Mouse (Mus musculus) natural killer cell, adult 2 months (primary cell): Measurements from ENCODE around the gene Dlg1.
"Not testable (repeated sequence)": the region's sequence is repeated elsewhere in the genome, so short reads cannot be mapped to it uniquely, and the experiment has no call there.

Experiments used
- DNase-seq, 2 experiments: peaks; one replicate each; pipeline ENCODE4 v3.0.0; 2022; ENCODE audit warnings: low spot score in 2 of 2

The Dlg1 gene

DNA sequence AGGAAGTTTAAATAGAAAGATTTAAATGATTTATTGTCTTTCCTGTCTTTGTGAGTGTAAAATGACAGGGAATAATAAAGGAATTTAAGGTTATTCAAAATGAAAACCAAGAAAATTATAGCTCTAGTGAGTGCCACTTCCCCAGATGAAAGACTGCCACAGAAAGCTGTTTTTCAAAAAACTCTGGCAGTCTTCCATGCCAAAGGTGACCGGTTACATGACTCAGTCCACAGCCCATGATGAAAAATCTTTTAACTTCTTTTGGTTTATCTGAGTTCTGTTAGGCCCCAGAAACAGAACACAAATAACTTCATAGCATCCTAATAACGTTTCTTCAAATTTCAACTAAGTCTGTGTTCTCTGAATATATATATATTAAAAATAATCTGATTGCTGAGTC is 7.7 kb upstream of the Dlg1 start:
- DNase-seq, result no peak

DNA sequence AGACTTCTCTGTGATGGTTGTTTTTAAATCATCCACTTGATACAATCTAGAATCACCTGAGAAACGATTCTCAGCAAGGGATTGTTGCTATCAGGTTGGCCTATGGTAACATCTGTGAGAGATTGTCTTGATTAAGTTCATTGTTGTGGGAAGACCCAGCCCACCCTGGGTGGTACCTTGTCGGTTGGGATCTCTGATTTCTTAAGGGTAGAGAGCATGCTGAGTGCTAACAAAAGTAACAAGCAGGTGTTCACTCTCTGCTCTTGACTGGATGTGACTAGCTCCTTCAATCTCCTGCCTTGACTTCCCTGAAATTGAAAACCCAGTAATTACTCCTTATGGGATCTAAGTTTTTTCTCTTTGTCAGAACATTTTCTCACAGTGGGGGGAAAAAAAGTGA is 5.7 kb upstream of the Dlg1 start:
- no peak for DNase-seq

DNA sequence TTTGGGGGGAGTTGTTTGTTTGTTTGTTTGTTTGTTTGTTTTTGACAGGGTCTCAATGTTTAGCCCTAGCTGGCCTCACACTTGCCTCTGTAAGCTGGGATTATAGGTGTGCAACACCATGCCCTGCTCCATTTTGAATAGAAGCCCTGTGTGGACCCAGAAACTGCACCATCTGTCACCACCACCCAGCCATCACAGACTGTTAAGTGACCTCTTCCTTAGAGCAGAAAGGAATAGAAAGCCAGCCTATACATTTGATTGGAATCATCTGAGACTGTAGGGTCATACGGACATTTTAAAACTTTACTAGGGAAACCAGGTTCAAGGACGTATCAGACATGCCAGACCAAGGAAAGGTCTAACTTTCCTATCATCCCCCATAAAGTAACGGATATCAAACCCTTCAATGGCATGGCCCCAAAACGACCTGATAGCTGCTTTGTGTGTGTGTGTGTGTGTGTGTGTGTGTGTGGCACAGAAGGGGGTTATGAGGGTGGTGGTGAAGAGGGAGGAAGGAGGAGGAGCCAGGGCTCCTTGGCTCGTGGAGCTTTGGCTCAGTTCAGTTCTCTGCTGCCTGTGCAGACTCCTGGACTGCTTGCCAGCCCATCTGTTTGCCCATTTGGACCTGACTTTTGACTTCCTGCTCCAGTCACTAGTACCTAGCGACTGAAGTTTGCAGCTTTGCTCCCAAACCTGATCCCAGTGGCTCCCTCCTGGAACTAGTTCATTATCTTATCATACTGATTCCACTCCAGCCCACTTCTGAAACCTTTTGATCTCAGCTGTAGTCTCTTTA is 4.5 kb upstream of the Dlg1 start:
- DNase-seq, result no peak

DNA sequence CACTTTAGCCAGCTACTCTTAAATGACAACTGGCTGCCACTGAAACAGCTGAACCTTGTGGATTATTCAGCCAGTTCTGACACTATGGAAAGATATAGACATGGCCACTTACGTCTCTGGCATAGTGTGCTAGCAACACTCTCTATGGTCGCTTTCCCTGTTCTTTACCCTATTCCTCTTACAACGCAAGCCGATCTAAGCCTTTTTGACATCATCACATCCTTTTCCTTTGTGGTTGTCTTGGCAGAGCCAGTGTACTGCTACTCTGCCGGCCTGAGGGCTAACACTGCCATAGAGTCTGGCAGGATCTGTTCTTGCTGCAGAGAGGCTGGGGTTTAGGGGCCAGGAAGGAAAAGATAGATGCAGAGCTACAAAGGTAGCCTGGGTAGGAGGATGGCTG is 3.8 kb upstream of the Dlg1 start:
- no peak for DNase-seq

DNA sequence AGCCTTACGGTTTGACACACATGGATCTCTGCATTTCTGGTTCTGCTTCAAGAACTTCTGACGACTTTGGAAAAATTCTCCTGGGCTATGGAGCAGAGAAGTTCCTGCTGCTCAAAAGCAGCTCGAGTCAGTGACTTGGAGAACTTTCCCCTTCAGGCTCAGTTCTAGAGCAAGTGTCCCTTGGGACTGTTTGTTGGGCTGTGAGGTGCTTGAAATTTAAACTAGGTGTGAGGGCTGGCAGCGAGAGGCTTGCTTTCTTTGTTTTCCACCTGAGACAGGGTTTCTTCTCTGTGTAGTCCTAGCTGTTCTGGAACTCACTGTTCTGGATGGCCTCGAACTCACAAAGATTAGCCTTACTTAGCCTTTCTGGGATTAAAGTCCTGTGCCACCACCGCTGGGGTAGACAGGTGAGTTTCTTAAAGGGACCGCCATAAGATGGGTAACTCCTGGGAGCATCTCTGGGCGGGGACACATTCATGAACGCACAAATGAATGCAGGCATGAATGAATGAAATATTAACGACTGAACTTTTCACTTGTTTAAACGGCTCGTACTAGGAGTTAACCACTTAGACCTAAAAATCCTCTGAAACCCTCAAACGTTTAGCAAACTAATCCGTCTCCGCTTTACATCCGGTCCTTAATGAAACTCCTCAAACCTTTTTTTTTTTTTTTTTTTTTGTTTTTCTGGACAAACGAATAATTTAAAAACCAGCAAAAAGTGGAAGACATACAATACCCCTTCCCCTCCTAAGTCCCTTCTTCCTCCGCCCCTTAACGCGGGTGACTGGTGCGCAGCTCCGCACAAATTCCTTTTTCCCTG is 476 bp upstream of the Dlg1 start:
- DNase-seq, result no peak

DNA sequence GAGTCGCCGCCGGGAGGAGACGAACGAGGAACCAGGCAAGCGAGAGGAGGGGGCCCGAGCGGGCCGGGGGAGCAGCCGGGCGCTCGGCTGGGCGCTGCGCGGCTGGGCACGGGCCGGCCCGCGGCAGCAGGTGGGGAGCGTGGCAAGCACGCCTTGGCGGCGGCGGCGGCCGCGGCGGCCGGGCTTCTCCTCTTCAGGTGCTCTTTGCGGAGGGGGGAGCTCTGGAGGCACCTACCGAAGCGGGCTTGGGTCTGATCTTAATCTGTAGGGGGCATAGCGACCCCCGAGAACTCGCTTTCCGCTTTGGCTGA is 999 bp downstream of the Dlg1 start:
- DNase-seq, result no peak

DNA sequence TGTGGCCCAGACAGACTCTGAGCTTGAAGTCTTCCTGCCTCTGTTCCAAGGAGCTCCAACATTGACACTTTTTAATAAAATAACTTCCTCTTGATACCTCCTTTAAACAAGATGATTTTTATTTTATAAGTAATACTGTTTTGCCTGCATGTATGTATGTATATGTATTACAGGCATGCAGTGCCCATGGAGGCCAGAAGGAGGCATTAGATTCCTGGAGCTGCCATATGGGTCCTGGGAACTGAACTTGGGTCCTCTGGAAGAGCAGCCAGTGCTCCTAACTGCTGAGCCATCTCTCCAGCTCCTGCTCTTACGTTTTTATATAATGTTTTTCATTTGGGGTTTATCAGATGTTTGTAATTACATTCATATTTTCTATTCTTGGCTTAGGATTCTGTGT is 9.0 kb downstream of the Dlg1 start:
- DNase-seq, result no peak

DNA sequence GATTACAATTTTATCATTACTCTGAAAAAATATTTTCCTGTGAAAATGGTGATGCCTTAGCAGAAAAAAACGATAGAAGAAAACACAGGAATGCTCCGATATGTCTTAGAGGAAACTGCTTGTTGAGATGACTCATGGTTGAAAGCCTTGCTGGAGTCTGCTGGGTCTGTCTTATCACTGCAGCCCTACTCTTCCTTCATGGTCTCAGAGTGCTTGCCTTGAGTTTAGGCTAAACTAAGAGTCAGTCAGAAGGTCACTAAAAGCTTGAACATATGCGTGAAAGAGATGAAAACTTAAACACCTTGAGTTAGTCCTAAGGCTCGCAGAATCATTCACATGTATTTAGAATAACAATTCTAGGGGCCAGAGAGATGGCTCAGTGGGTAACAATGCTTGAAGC is 14.2 kb downstream of the Dlg1 start:
- no peak for DNase-seq

DNA sequence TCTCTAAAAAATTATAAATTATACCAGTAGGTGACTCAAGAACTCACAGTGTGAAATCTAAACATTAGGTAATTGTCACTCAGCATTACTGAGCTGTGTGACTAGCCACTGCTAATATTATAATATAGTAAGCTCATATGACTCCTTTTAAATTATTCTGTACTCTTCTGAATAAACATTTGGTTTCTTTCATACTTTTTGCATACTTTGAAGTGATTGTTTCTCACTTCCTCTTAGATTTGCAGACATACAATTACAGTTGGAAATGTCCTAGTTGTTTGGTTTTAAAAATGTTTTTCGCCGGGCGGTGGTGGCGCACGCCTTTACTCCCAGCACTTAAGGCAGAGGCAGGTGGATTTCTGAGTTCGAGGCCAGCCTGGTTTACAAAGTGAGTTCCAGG is 19.0 kb downstream of the Dlg1 start:
- no peak for DNase-seq

DNA sequence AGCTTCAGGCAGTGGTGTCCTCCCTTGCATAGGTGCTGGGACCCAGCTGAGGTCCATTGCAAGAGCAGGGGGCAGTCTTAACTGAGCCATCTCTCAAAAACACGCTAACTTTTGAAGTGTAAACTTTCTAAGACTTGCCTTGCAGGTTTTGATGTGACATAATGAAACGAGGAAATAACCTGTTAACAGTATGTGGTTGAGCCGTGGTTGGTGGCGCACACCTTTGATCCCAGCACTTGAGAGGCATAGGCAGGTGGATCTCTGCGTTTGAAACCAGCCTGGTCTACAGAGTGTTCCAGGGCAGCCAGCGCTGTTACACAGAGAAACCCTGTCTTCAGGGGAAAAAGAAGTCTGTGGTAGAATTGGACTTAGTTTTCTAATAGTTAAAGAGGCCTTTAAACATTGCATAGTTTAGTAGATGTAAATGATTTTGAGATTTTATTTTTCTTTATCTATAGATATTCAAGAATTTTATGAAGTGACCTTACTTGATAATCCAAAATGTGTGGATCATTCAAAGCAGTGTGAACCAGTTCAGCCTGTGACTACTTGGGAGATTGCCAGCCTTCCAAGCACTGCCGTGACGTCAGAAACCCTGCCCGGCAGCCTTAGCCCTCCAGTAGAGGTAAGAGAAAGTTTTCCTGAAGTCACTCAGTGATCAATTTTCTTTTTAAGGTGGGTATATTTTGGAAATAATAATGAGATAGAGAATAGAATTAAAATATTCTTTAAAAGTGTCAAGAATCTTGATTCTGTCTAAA is 20.6 kb downstream of the Dlg1 start:
- DNase-seq, result no peak

DNA sequence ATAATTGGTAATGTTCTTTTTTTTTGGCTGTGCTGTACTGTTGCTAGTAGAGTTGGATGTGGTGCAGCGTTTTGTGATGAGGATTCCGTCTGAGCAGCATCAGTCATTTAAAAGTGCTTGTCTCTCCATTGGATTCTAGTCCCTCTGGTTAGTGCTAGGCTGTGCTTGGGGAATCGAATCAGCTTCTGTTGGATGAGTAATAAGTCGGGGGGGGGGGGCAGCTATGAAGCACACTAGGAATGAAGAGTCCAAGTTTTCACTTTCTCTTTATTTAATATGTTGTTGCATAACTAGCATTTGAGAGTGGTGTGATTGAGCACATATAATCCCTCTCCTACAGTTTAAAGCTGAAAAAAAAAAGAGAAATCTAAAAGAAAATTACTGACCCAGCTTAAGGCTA is 21.5 kb downstream of the Dlg1 start:
- DNase-seq, result no peak

DNA sequence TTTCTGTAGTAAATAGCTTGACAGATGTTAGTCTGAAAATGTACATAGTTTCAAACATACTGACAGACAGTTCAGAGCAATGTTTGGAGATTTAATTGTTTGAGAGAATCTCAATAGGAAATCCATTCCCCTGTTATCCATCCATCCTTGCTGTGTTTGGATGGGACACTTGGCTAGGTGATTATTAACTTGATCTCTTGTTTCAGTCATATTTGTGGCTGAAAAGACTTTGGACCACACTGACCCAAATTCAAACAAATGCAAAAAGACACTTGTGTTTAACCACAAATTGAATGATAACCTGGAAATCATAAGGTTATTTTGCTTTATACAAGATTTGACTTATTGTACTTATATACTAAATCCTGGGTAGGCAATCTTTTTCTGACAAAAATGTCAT is 24.5 kb downstream of the Dlg1 start:
- no peak for DNase-seq

DNA sequence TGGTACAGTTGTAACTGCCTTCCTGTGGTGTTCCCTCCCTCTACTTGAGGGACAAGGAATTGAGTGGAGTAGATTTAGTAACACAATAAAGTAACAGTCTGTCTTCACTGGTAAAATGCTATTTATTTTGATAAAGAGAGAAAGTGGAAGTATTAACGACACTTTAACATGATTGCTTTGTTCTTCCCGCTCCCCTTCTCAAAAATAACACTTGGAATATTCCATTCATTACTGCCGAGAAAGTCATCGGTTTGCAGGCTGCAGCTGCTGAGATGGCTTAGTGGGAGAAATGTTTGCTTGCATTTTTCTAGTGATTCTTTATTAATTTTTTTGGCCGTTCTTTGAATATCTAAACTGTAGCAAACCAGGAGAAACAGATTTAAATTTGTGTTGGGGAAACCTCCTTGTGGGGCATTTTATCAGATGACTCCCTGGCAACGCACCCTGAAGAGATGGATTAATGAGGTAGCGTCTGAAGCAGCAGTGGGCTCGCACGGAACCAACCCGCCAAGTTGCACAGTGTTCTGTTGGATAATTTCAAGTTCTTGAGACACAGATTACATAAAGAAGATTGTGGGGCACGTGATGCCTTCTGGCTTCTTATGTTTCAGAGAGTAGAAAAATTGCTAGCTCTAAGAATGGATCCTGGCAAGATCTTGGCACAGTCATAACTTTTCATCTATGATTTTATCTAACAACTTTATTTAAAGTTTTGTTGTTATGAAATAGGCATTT is 32.2 kb downstream of the Dlg1 start:
- DNase-seq, result no peak

DNA sequence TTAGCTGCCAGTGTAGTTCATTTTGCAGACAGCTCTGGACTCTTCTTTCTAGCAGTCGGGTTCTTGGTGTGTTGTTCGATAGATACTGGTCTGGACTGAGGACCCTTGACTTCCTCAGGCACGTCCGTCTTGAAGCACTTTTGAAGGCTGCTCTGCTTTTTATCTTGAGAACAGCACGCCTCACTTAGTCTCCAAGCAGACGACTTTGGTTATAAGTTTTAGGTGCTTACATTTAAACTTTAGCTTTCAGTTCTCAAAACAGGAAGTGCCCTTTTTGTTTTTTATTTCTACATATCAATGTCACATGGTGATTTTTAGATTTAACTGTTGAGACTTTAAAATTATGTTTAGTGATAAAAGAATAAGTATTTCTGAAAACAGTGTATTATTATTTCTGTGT is 33.1 kb downstream of the Dlg1 start:
- DNase-seq, result no peak

DNA sequence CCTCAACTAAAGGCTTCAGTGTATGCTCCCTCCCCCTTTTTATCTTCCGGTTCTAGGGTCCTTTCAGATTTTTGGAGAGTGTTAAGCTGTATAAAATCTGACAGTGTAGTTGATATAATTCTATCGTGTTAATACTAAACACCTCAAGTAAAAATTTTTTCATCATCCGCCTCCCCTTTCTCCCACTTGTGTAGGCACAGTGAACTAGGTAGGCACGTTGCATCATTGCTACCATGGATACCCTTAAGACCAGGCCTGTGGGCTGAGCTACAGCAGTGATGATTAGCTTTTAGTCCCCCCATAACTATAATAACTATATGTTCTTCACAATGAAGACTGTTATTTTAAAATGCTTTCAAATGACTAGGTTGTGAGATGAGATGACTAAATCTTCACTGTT is 34.1 kb downstream of the Dlg1 start:
- no peak for DNase-seq

DNA sequence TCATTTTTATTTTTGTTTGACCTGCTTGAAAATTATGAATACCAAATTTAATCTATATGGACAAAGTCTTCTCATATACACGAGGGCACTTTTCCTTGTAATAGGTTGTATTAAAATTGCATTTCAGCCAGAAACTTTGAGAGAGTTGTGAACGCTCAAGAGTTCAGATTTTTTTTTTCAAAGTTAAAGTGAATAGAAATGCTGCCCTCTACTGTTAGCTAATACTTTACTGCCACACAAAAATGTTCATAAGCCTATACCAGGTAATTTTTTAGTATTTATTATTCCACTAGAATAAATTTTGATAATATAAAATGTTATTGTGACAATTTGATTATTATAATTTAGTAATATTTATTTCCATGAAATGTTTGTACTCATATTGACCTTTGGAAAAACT is 42.0 kb downstream of the Dlg1 start:
- DNase-seq, result no peak

DNA sequence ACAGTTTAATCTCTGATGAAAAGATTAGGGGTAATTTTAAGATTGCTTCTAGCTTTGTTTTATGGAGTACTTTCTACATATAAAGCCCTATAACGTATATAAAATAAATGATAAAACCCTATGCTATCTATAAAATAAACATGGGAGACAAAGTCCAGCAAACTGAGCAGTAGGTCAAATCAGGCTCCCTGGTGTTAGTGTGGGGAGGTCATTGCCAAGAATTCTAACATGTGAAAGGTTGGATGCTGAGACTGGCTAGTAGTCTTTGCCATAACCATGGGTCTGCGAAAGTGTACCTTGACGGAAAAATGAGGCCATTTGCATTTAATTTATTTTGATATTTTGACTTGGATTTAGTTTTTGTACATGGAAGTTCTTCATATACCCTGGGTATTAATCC is 42.7 kb downstream of the Dlg1 start:
- no peak for DNase-seq

DNA sequence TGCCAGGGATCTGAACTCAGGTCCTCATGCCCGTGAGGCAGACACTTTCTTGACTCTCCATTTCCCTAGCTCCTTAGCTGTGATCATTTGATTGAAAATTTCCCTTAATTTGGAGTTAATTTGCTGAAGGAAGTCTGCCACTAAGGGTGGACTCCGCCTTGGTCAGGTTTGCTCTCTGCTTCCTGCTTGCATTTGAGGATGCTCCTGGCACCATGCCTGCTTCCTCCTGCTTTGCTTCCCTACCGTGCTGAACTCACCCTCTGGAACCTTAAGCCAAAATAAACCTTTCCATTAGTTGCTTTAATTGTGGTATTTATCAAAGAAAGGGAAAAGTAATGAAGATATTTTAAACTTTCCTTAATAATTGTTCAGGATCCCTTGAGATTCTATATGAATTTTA is 44.1 kb downstream of the Dlg1 start:
- DNase-seq, result no peak

DNA sequence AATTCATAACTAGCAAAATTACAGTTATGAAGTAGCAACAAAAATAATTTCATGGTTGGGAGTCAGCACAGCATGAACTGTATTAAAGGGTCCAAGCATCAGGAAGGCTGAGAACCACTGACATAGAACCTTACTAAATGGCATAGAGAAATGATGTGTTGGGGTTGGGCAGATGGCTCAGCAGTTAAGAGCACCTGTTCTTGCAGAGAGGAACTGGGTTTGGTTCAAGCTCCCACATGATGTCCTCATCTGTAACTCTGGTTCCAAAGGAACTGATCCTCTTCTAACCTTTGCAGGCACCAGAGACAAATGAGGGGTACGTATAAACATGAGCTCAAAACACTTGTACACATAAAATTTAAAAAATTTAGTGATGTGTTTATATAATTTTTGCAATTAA is 59.7 kb downstream of the Dlg1 start:
- no peak for DNase-seq

DNA sequence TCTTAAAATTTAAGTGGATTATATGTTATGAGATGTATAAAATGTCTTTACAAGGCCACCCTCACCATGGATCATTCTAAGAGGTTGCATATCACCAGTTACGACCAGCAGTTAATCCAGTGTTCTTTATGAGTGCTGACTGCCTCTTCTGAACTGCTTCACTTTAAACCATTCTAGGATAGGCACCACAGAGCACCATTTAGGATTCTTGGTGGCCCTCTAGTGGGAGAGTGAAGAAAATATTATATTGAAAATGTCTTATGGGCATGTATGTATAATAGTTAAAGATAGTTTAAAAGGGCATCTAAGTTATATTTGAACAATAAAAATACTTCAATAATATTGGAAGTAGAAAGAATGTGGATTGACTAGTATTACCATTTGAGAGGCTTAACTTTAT is 60.9 kb downstream of the Dlg1 start:
- DNase-seq, result peak in 1 of 2 experiments; percentile 11

DNA sequence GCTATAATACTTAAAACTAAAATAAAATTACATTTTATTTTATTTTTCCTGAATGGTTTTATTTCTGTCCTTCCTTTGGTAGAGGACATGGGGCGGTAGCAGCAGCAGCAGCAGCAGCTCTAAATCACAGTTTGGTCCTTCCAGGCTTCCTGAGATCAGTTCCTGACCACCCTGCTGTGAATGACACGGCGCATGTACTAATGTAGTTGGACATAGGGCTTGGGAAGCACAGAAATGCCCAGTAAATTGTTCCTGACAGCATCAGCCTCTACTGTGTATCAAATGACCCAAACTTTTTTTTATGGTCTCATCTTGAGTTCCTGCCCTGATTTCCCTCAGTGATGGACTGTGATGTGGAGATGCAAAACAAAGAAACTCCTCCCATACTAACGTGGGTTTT is 61.6 kb downstream of the Dlg1 start:
- DNase-seq, result no peak

DNA sequence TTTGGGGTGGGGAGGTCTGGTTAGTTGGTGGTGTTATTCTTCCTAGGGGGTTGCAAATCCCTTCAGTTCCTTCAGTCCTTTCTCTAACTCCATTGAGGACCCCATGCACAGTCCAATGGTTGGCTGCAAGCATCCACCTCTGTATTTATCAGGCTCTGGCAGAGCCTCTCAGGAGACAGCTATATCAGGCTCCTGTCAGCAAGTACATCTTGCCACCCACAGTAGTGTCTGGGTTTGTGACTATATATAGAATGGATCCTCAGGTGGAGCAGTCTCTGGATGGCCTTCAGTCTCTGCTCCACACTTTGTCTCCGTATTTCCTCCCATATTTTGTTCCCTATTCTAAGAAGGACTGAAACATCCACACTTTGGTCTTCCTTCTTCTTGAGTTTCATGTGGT is 67.7 kb downstream of the Dlg1 start:
- DNase-seq, result not testable (repeated sequence)
